Mouse (Mus musculus) liver, embryonic 13.5 days (tissue): Measurements from ENCODE around the gene Pde11a. TPM values are rescaled to one million over a fixed set of nuclear protein-coding genes. Genes with fewer than 3 reads are reported as not detected.
"Not testable (repeated sequence)": the region's sequence is repeated elsewhere in the genome, so short reads cannot be mapped to it uniquely, and the experiment has no call there.

Source experiments
- ATAC-seq: fragments of 200-750 bp; cut with Nextera tagmentation; 2 replicates; pipeline ENCODE4 v1.8.0; 2017; ENCODE audit warnings: low read depth, mild to moderate bottlenecking, moderate number of reproducible peaks, moderate library complexity
- DNase-seq: peaks from one replicate; pipeline ENCODE4 v3.0.0; 2022
- H3K27ac ChIP-seq: fragments of 300-500 bp; sonication (generic); 2 replicates; pipeline ENCODE4 v1.5.1; 2015; ENCODE audit warnings: moderate library complexity, mild to moderate bottlenecking, inconsistent platforms
- H3K27me3 ChIP-seq: fragments of 300-500 bp; sonication (generic); 2 replicates; pipeline ENCODE4 v1.6.1; 2015; ENCODE audit warnings: mild to moderate bottlenecking, inconsistent platforms
- H3K36me3 ChIP-seq: fragments of 300-500 bp; sonication (generic); 2 replicates; pipeline ENCODE4 v1.6.1; 2015; ENCODE audit warnings: mild to moderate bottlenecking, inconsistent platforms
- H3K4me1 ChIP-seq: fragments of 300-500 bp; sonication (generic); replicated peaks from 2 replicates; pipeline ENCODE4 v1.6.1; 2015; ENCODE audit warnings: inconsistent platforms
- H3K4me2 ChIP-seq: fragments of 300-500 bp; sonication (generic); 2 replicates; pipeline ENCODE4 v1.6.1; 2015; ENCODE audit warnings: inconsistent platforms, mild to moderate bottlenecking, moderate library complexity
- H3K4me3 ChIP-seq: fragments of 300-500 bp; sonication (generic); replicated peaks from 2 replicates; pipeline ENCODE4 v1.5.1; 2015; ENCODE audit warnings: mild to moderate bottlenecking, inconsistent platforms
- H3K9ac ChIP-seq: fragments of 300-500 bp; sonication (generic); 2 replicates; pipeline ENCODE4 v1.6.1; 2015; ENCODE audit warnings: mild to moderate bottlenecking, inconsistent platforms
- H3K9me3 ChIP-seq: fragments of 300-500 bp; sonication (generic); replicated peaks from 2 replicates; pipeline ENCODE4 v1.6.1; 2016; ENCODE audit warnings: inconsistent platforms
- WGBS: fragments of 180-500 bp; shearing (Covaris S2); methylation state at CpG from one replicate; pipeline ENCODE4 v1.1.7; 2015; ENCODE audit not compliant: insufficient replicate concordance; 5-methylcytosine and 5-hydroxymethylcytosine counted together
- polyA plus RNA-seq: library from polyadenylated mRNA; unstranded; fragments of >200 nt; fragmentation: Nextera tagmentation; extraction: Ambion mirVana; gene quantifications from 2 replicates; pipeline ENCODE4 v1.2.1, GENCODE M21; 2015

The Pde11a gene
- polyA plus RNA-seq, 1 experiment from 2014 or later, result not detected

DNA sequence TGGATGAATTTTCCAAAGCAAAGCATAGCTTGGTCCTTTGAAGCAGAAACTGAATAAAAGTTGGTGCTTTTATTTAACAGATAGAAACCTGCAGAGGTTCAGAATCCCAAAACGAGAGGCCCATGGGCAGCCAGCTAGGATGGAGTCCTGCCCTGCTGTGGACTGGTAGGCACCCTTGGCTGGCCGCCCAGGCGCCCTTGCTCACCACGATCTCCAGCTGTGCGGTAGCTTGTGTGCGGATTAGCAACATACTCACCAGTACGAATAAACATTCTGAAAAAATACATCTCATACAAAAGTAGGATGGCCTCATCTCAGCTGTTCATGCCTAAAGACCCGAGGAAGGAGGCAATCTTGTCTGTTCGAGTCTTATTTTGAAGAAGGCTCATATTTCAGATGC, 350.8 kb downstream of the Pde11a start:
- no peak for ATAC-seq
- no peak overlapping the region for H3K4me3 ChIP-seq
- 0 out of 2 replicates have a peak, but pooled peaks cover under 1% of the 10 kb centered on the region for H3K9me3 ChIP-seq
- 66% methylated on average over 9 of the region's 9 CpGs for WGBS
- no peaks in the 10 kb centered on the region for H3K36me3 ChIP-seq
- H3K9ac ChIP-seq, result no peak overlapping the region
- no peaks in the 10 kb centered on the region for H3K4me1 ChIP-seq
- no peaks in the 10 kb centered on the region for H3K27me3 ChIP-seq
- H3K27ac ChIP-seq, result no peak overlapping the region
- H3K4me2 ChIP-seq, result no peak overlapping the region
- no peak for DNase-seq

DNA sequence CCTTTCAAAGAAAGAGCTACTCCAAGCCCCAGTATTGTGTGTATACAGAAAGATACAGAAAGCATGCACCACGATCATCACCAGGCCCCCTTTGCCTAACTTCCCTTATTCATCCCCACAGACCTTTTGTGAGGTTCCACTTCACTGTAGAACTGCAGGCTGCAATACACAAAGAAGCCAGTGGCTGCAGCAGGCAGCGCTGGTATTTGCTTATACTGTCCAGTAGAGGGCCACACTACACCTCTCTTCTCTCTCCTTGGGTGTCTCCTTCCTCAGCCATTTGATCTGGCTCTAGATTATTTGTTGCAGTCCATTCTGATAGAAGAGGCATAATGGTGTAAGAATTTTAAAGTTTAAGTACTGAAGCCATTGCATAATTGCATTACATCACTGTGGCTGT, 353.4 kb downstream of the Pde11a start:
- no peak for ATAC-seq
- DNase-seq, result peak; percentile 22

DNA sequence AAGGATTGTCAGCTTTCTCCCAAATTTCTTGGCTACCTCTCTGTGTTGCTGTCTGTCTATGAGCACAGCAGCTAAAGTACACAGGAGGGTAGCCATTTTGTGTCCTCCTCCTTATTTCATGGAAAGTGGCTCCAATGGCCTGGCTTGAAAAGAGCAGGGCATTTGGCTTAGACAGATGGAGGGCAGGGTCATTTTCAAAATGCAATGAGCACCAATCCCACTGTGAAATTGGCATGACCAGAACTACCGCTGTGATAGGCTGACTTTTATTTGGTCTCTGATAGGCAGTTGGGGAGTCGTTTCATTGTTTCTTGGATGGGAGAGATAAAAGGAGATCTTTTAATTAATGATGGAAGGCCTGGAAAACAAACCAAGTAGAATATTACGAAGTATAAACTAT, 354.7 kb downstream of the Pde11a start:
- 0 out of 2 replicates have a peak, but pooled peaks cover 6% of the 10 kb centered on the region for H3K4me1 ChIP-seq
- H3K27ac ChIP-seq, result no peak overlapping the region
- ATAC-seq, result no peak
- WGBS, result 65% methylated on average over 3 of the region's 3 CpGs
- H3K4me2 ChIP-seq, result no peak overlapping the region
- no peaks in the 10 kb centered on the region for H3K27me3 ChIP-seq
- no peak for DNase-seq
- H3K36me3 ChIP-seq, result no peaks in the 10 kb centered on the region
- H3K9me3 ChIP-seq, result 0 out of 2 replicates have a peak, but pooled peaks cover 4% of the 10 kb centered on the region
- H3K9ac ChIP-seq, result no peak overlapping the region
- no peak overlapping the region for H3K4me3 ChIP-seq

More for the DNA sequence above, 353.4 kb downstream of the Pde11a start:
- WGBS, result 0% methylated on average over 2 of the region's 2 CpGs
- 0 out of 2 replicates have a peak, but pooled peaks cover 4% of the 10 kb centered on the region for H3K9me3 ChIP-seq
- H3K4me3 ChIP-seq, result no peak overlapping the region
- H3K27ac ChIP-seq, result no peak overlapping the region
- 0 out of 2 replicates have a peak, but pooled peaks cover 6% of the 10 kb centered on the region for H3K4me1 ChIP-seq
- no peaks in the 10 kb centered on the region for H3K27me3 ChIP-seq
- H3K4me2 ChIP-seq, result no peak overlapping the region
- no peaks in the 10 kb centered on the region for H3K36me3 ChIP-seq
- no peak overlapping the region for H3K9ac ChIP-seq

- no peak overlapping the region for H3K4me3 ChIP-seq
- WGBS, result 85% methylated on average over 3 of the region's 3 CpGs
- H3K36me3 ChIP-seq, result no peaks in the 10 kb centered on the region
- no peaks in the 10 kb centered on the region for H3K27me3 ChIP-seq
- 0 out of 2 replicates have a peak, but pooled peaks cover 4% of the 10 kb centered on the region for H3K9me3 ChIP-seq
- DNase-seq (no peak), ATAC-seq (no peak)
- H3K27ac ChIP-seq, result no peak overlapping the region
- no peak overlapping the region for H3K4me2 ChIP-seq
- 0 out of 2 replicates have a peak, but pooled peaks cover 6% of the 10 kb centered on the region for H3K4me1 ChIP-seq
- H3K9ac ChIP-seq, result no peak overlapping the region
Observed at GRCm38 (mm10) chr2:75983091-75983490, 355.5 kb downstream of the Pde11a start.

DNA sequence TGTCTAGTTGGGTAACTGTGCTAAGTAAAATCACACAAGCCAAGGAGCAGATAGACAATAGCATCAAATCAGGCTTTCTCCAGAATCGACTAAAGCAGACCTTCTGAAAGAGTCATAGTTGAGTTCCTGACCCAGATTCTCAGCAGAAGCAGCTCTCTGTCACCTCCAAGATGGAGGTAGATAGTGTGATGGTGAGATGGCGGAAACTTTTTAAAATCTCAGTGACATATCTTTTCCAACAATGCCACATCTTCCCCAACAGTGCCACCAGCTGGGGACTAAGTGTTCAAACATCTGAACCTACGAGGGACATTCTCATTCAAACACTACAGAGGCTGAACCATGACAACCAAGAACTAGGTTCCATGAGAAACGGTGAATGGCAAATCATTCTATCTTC, 355.9 kb downstream of the Pde11a start:
- no peak for DNase-seq
- Histone ChIP-seq H3K27ac (no peak overlapping the region), H3K36me3 (no peaks in the 10 kb centered on the region), H3K4me2 (no peak overlapping the region), H3K27me3 (no peaks in the 10 kb centered on the region), H3K9me3 (0 out of 2 replicates have a peak, but pooled peaks cover 4% of the 10 kb centered on the region), H3K4me3 (no peak overlapping the region), H3K4me1 (0 out of 2 replicates have a peak, but pooled peaks cover 6% of the 10 kb centered on the region), H3K9ac (no peak overlapping the region)
- ATAC-seq, result no peak
- 72% methylated on average over 4 of the region's 4 CpGs for WGBS

- not testable (repeated sequence) for H3K36me3 ChIP-seq, H3K27me3 ChIP-seq, H3K9me3 ChIP-seq, H3K4me1 ChIP-seq, H3K27ac ChIP-seq
- Histone ChIP-seq H3K4me3 (peak within 1 kb of the TSS; percentile 58), H3K9ac (peak within 1 kb of the TSS; percentile 54), H3K4me2 (peak within 1 kb of the TSS; percentile 74)
- DNase-seq (peak; percentile 62), ATAC-seq (peak; percentile 75)
- 5% methylated on average over 34 of the region's 34 CpGs for WGBS
Observed at GRCm38 (mm10) chr2:75981440-75982081, 357.0 kb downstream of the Pde11a start, which contains the start of gene Ttc30a1. Gene Ttc30a1, minus strand, starts transcription at chr2:75981967.

GRCm38 (mm10) chr2:75980933-75981439, 357.6 kb downstream of the Pde11a start:
- H3K27me3 ChIP-seq, H3K36me3 ChIP-seq, H3K27ac ChIP-seq, H3K9me3 ChIP-seq, H3K4me1 ChIP-seq, DNase-seq, H3K9ac ChIP-seq, ATAC-seq: not testable (repeated sequence)
- WGBS, result 90% methylated on average over 13 of the region's 13 CpGs
- Histone ChIP-seq H3K4me3 (peak overlapping the region; percentile 58), H3K4me2 (peak overlapping the region; percentile 74)

- 0 out of 2 replicates have a peak, but pooled peaks have one; percentile 38 for ATAC-seq
Observed at GRCm38 (mm10) chr2:75977752-75978368, 360.7 kb downstream of the Pde11a start, which contains the start of gene Ttc30a2. Gene Ttc30a2, minus strand, starts transcription at chr2:75978170.

DNA sequence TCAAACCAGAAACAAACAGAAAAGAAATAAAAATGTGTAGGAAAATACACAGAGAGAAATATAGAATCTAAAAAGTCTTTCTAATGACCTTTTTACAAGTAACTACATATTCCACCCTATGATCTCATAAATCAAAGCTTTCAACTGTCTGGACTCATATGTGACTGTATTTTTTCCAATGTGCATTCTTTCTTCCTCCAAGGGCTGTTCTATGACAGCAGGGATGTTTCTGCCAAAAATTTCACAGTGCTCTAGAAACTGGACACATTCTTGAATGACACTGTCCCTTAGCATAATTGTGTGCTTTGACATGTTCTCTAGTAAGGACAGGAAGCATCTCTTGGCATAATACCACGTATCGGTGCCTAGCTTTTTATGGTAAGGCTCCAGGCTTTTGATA, 362.5 kb downstream of the Pde11a start:
- H3K9ac ChIP-seq, H3K9me3 ChIP-seq, H3K27me3 ChIP-seq, H3K4me1 ChIP-seq, ATAC-seq, H3K36me3 ChIP-seq, H3K4me2 ChIP-seq, DNase-seq, H3K27ac ChIP-seq, H3K4me3 ChIP-seq: not testable (repeated sequence)
- 70% methylated on average over 2 of the region's 2 CpGs for WGBS

More at GRCm38 (mm10) chr2:75977752-75978368, 360.7 kb downstream of the Pde11a start, which contains the start of gene Ttc30a2:
- not testable (repeated sequence) for H3K9me3 ChIP-seq, H3K36me3 ChIP-seq, H3K27ac ChIP-seq, H3K27me3 ChIP-seq, H3K4me2 ChIP-seq, H3K4me1 ChIP-seq, H3K9ac ChIP-seq, H3K4me3 ChIP-seq, DNase-seq
- WGBS, result 32% methylated on average over 23 of the region's 24 CpGs

GRCm38 (mm10) chr2:75974131-75974530, 364.4 kb downstream of the Pde11a start:
- no peaks in the 10 kb centered on the region for H3K27me3 ChIP-seq
- DNase-seq, result no peak
- WGBS, result 61% methylated on average over 9 of the region's 9 CpGs
- ATAC-seq, result no peak
- H3K4me3 ChIP-seq, result no peak overlapping the region
- H3K4me1 ChIP-seq, result no peaks in the 10 kb centered on the region
- H3K27ac ChIP-seq, result no peak overlapping the region
- H3K4me2 ChIP-seq, result no peak overlapping the region
- no peaks in the 10 kb centered on the region for H3K9me3 ChIP-seq
- no peaks in the 10 kb centered on the region for H3K36me3 ChIP-seq
- no peak overlapping the region for H3K9ac ChIP-seq

- H3K9me3 ChIP-seq, result no peaks in the 10 kb centered on the region
- peaks cover 12% of the 10 kb centered on the region for H3K4me1 ChIP-seq
- no peak overlapping the region for H3K27ac ChIP-seq
- no peak for ATAC-seq
- no peaks in the 10 kb centered on the region for H3K36me3 ChIP-seq
- H3K9ac ChIP-seq, result 0 out of 2 replicates have a peak overlapping the region, but pooled peaks have one; percentile 13
- peak; percentile 13 for DNase-seq
- H3K4me2 ChIP-seq, result peak overlapping the region; percentile 55
- 15% methylated on average over 5 of the region's 5 CpGs for WGBS
- H3K4me3 ChIP-seq, result peak overlapping the region; percentile 17
- no peaks in the 10 kb centered on the region for H3K27me3 ChIP-seq
Observed at GRCm38 (mm10) chr2:75964972-75965371, 373.6 kb downstream of the Pde11a start.
